Mouse (Mus musculus): Measurements from ENCODE around the gene Ppp5c. TPM values are rescaled to one million over a fixed set of nuclear protein-coding genes. Genes with fewer than 3 reads are reported as not detected.

Gene Ppp5c
- polyA plus RNA-seq, 1 experiment: 72.7 TPM

GRCm38 (mm10) chr7:17028923-17029322 lies 1.2 kb upstream of the Ppp5c start:
- no peak for TF ChIP-seq POLR2A (IDR thresholded peaks at IDR 0.05; ENCODE audit: low read depth, low read length)
- TF ChIP-seq CTCF (IDR thresholded peaks at IDR 0.05; ENCODE audit: borderline replicate concordance, insufficient read depth, low read length): no peak
- Histone ChIP-seq H3K4me1 (ENCODE audit: control insufficient read depth, insufficient read depth, low read length) (no peaks in the 10 kb centered on the region), H3K27ac (ENCODE audit: insufficient read depth, low read length) (no peak overlapping the region), H3K4me3 (ENCODE audit: insufficient read depth, low read length) (no peak overlapping the region)

GRCm38 (mm10) chr7:17026710-17027587 lies 775 bp downstream of the Ppp5c start:
- Histone ChIP-seq H3K4me1 (ENCODE audit: control insufficient read depth, insufficient read depth, low read length) (no peaks in the 10 kb centered on the region), H3K4me3 (ENCODE audit: insufficient read depth, low read length) (peak overlapping the region; percentile 88), H3K27ac (ENCODE audit: insufficient read depth, low read length) (peak overlapping the region; percentile 60)
- TF ChIP-seq POLR2A (IDR thresholded peaks at IDR 0.05; ENCODE audit: low read depth, low read length) (0 out of 2 replicates have a peak, but pooled peaks have one; percentile 31), CTCF (IDR thresholded peaks at IDR 0.05; ENCODE audit: borderline replicate concordance, insufficient read depth, low read length) (peak; percentile 52; the same call in 1 of the 2 replicates)

- H3K27ac ChIP-seq (ENCODE audit: insufficient read depth, low read length): no peak overlapping the region
- no peaks in the 10 kb centered on the region for H3K4me1 ChIP-seq (ENCODE audit: control insufficient read depth, insufficient read depth, low read length)
- peak overlapping the region; percentile 88 for H3K4me3 ChIP-seq (ENCODE audit: insufficient read depth, low read length)
- TF ChIP-seq POLR2A (IDR thresholded peaks at IDR 0.05; ENCODE audit: low read depth, low read length): no peak
- TF ChIP-seq CTCF (IDR thresholded peaks at IDR 0.05; ENCODE audit: borderline replicate concordance, insufficient read depth, low read length): no peak
Observed at GRCm38 (mm10) chr7:17025896-17026622, 1.7 kb downstream of the Ppp5c start.

- H3K4me3 ChIP-seq (ENCODE audit: insufficient read depth, low read length): no peak overlapping the region
Observed at GRCm38 (mm10) chr7:17025505-17025894, 2.2 kb downstream of the Ppp5c start.

GRCm38 (mm10) chr7:17024814-17025504 lies 2.8 kb downstream of the Ppp5c start:
- TF ChIP-seq CTCF (IDR thresholded peaks at IDR 0.05; ENCODE audit: borderline replicate concordance, insufficient read depth, low read length) (no peak), POLR2A (IDR thresholded peaks at IDR 0.05; ENCODE audit: low read depth, low read length) (no peak)
- Histone ChIP-seq H3K4me3 (ENCODE audit: insufficient read depth, low read length) (no peak overlapping the region), H3K4me1 (ENCODE audit: control insufficient read depth, insufficient read depth, low read length) (no peaks in the 10 kb centered on the region), H3K27ac (ENCODE audit: insufficient read depth, low read length) (no peak overlapping the region)

More at GRCm38 (mm10) chr7:17025505-17025894, 2.2 kb downstream of the Ppp5c start:
- Histone ChIP-seq H3K27ac (ENCODE audit: insufficient read depth, low read length) (no peak overlapping the region), H3K4me1 (ENCODE audit: control insufficient read depth, insufficient read depth, low read length) (no peaks in the 10 kb centered on the region)
- TF ChIP-seq CTCF (IDR thresholded peaks at IDR 0.05; ENCODE audit: borderline replicate concordance, insufficient read depth, low read length): no peak
- TF ChIP-seq POLR2A (IDR thresholded peaks at IDR 0.05; ENCODE audit: low read depth, low read length): no peak

GRCm38 (mm10) chr7:17024141-17024540 lies 3.6 kb downstream of the Ppp5c start:
- Histone ChIP-seq H3K4me1 (ENCODE audit: control insufficient read depth, insufficient read depth, low read length) (no peaks in the 10 kb centered on the region), H3K4me3 (ENCODE audit: insufficient read depth, low read length) (no peak overlapping the region), H3K27ac (ENCODE audit: insufficient read depth, low read length) (no peak overlapping the region)
- TF ChIP-seq POLR2A (IDR thresholded peaks at IDR 0.05; ENCODE audit: low read depth, low read length) (no peak), CTCF (IDR thresholded peaks at IDR 0.05; ENCODE audit: borderline replicate concordance, insufficient read depth, low read length) (no peak)

GRCm38 (mm10) chr7:17023701-17024100 lies 4.0 kb downstream of the Ppp5c start:
- Histone ChIP-seq H3K4me1 (ENCODE audit: control insufficient read depth, insufficient read depth, low read length) (no peaks in the 10 kb centered on the region), H3K4me3 (ENCODE audit: insufficient read depth, low read length) (no peak overlapping the region), H3K27ac (ENCODE audit: insufficient read depth, low read length) (no peak overlapping the region)
- TF ChIP-seq CTCF (IDR thresholded peaks at IDR 0.05; ENCODE audit: borderline replicate concordance, insufficient read depth, low read length): no peak
- no peak for TF ChIP-seq POLR2A (IDR thresholded peaks at IDR 0.05; ENCODE audit: low read depth, low read length)

- Histone ChIP-seq H3K27ac (ENCODE audit: insufficient read depth, low read length) (no peak overlapping the region), H3K4me1 (ENCODE audit: control insufficient read depth, insufficient read depth, low read length) (peaks cover 6% of the 10 kb centered on the region; the same call in 1 of the 2 replicates), H3K4me3 (ENCODE audit: insufficient read depth, low read length) (no peak overlapping the region)
- no peak for TF ChIP-seq CTCF (IDR thresholded peaks at IDR 0.05; ENCODE audit: borderline replicate concordance, insufficient read depth, low read length)
- TF ChIP-seq POLR2A (IDR thresholded peaks at IDR 0.05; ENCODE audit: low read depth, low read length): no peak
Observed at GRCm38 (mm10) chr7:17022176-17022575, 5.5 kb downstream of the Ppp5c start.

GRCm38 (mm10) chr7:17019426-17020166 lies 8.1 kb downstream of the Ppp5c start:
- no peak overlapping the region for H3K4me3 ChIP-seq (ENCODE audit: insufficient read depth, low read length)
- TF ChIP-seq POLR2A (IDR thresholded peaks at IDR 0.05; ENCODE audit: low read depth, low read length) (no peak), CTCF (IDR thresholded peaks at IDR 0.05; ENCODE audit: borderline replicate concordance, insufficient read depth, low read length) (no peak)
- peaks cover 6% of the 10 kb centered on the region; the same call in 1 of the 2 replicates for H3K4me1 ChIP-seq (ENCODE audit: control insufficient read depth, insufficient read depth, low read length)
- H3K27ac ChIP-seq (ENCODE audit: insufficient read depth, low read length): no peak overlapping the region
